Mouse (Mus musculus) heart, embryonic 14.5 days (tissue): ENCODE results near the gene Jmy. TPM values are rescaled to one million over a fixed set of nuclear protein-coding genes. Genes with fewer than 3 reads are reported as not detected.
A peak's percentile ranks its signal among the peaks of the same experiment; 100 is the strongest.

Source experiments
- ATAC-seq: fragments of 200-750 bp; cut with Nextera tagmentation; 2 replicates; pipeline ENCODE4 v1.8.0; 2017; ENCODE audit warnings: low read depth, moderate TSS enrichment; ENCODE audit not compliant: insufficient number of reproducible peaks, insufficient read depth, low FRiP score
- H3K27ac ChIP-seq, 2 experiments: fragments of 200-500 bp in 1 of 2; fragments of 300-500 bp in 1 of 2; sonication (generic) in 1 of 2; replicated peaks in 1 of 2; 2 replicates each; pipeline ENCODE4 v1.5.1; 2012 to 2014; ENCODE audit warnings: low read depth in 2 of 2, low read length in 2 of 2, control low read depth in 1 of 2, mild to moderate bottlenecking in 1 of 2, mixed read lengths in 1 of 2; ENCODE audit not compliant: control insufficient read depth in 1 of 2, insufficient read depth in 1 of 2
- H3K27me3 ChIP-seq: fragments of 300-500 bp; sonication (generic); 2 replicates; pipeline ENCODE4 v1.6.1; 2014; ENCODE audit warnings: mild to moderate bottlenecking, low read length, control low read depth; ENCODE audit not compliant: control insufficient read depth, insufficient read depth
- H3K36me3 ChIP-seq: fragments of 300-500 bp; sonication (generic); 2 replicates; pipeline ENCODE4 v1.6.1; 2014; ENCODE audit warnings: mild to moderate bottlenecking, control low read depth, low read length, mixed read lengths; ENCODE audit not compliant: control insufficient read depth, insufficient read depth
- H3K4me1 ChIP-seq, 2 experiments: fragments of 200-500 bp in 1 of 2; fragments of 300-500 bp in 1 of 2; sonication (generic) in 1 of 2; 2 replicates each; pipeline ENCODE4 v1.6.1; 2012 to 2014; ENCODE audit warnings: low read length in 2 of 2, control low read depth in 1 of 2, mixed read lengths in 1 of 2; ENCODE audit not compliant: control insufficient read depth in 2 of 2, insufficient read depth in 2 of 2
- H3K4me2 ChIP-seq: fragments of 300-500 bp; sonication (generic); 2 replicates; pipeline ENCODE4 v1.6.1; 2014; ENCODE audit warnings: mild to moderate bottlenecking, low read length
- H3K4me3 ChIP-seq, 2 experiments: fragments of 200-500 bp in 1 of 2; fragments of 300-500 bp in 1 of 2; sonication (generic) in 1 of 2; 2 replicates each; pipeline ENCODE4 v1.5.1; 2012 to 2014; ENCODE audit warnings: low read length in 2 of 2, mild to moderate bottlenecking in 2 of 2, control low read depth in 1 of 2, low read depth in 1 of 2, moderate library complexity in 1 of 2; ENCODE audit not compliant: control insufficient read depth in 1 of 2, insufficient read depth in 1 of 2
- H3K9ac ChIP-seq: fragments of 300-500 bp; sonication (generic); 2 replicates; pipeline ENCODE4 v1.6.1; 2014; ENCODE audit warnings: mild to moderate bottlenecking, low read length
- H3K9me3 ChIP-seq: fragments of 300-500 bp; sonication (generic); 2 replicates; pipeline ENCODE4 v1.6.1; 2016; ENCODE audit warnings: low read length, control low read depth; ENCODE audit not compliant: control insufficient read depth
- WGBS: fragments of 180-500 bp; shearing (Covaris S2); extraction: QIAGEN DNeasy Blood & Tissue Kit; methylation state at CpG from one replicate; pipeline ENCODE4 v1.1.7; 2014; 5-methylcytosine and 5-hydroxymethylcytosine counted together
- polyA plus RNA-seq: library from polyadenylated mRNA; unstranded; fragments of >200 nt; fragmentation: Nextera tagmentation; extraction: Ambion mirVana; gene quantifications from 2 replicates; pipeline ENCODE4 v1.2.1, GENCODE M21; 2014

Jmy gene
- polyA plus RNA-seq = 10.4 and 10.6 TPM in 2 replicates

- no peaks in the 10 kb centered on the region for H3K9me3 ChIP-seq
- peak within 1 kb of the TSS; percentile 77 to 98 for H3K27ac ChIP-seq
- H3K27me3 ChIP-seq = no peaks in the 10 kb centered on the region
- WGBS = under 1% methylated on average over 91 of the region's 105 CpGs
- peak; percentile 89 for ATAC-seq
- no peaks in the 10 kb centered on the region for H3K36me3 ChIP-seq
- H3K4me3 ChIP-seq = peak within 1 kb of the TSS; percentile 53 to 77
- H3K4me1 ChIP-seq = peaks cover 0 to 12% of the 10 kb centered on the region in 2 experiments; a peak in 3 of 4 replicates
- H3K9ac ChIP-seq = peak within 1 kb of the TSS; percentile 93
- H3K4me2 ChIP-seq = peak within 1 kb of the TSS; percentile 80
Measured at GRCm38 (mm10) chr13:93499167-93499972, at the start of gene Jmy. Gene Jmy (minus strand): TSS chr13:93499808.

- no peaks in the 10 kb centered on the region for H3K9me3 ChIP-seq
- H3K36me3 ChIP-seq = no peaks in the 10 kb centered on the region
- H3K4me3 ChIP-seq = no peak overlapping the region
- no peak overlapping the region for H3K9ac ChIP-seq
- WGBS = 86% methylated on average over 5 of the region's 5 CpGs
- ATAC-seq = no peak
- no peaks in the 10 kb centered on the region for H3K27me3 ChIP-seq
- H3K4me1 ChIP-seq = no peaks in the 10 kb centered on the region
- no peak overlapping the region for H3K4me2 ChIP-seq
- no peak overlapping the region for H3K27ac ChIP-seq
Measured at GRCm38 (mm10) chr13:93547641-93548040, 48.0 kb upstream of the Jmy start.

DNA sequence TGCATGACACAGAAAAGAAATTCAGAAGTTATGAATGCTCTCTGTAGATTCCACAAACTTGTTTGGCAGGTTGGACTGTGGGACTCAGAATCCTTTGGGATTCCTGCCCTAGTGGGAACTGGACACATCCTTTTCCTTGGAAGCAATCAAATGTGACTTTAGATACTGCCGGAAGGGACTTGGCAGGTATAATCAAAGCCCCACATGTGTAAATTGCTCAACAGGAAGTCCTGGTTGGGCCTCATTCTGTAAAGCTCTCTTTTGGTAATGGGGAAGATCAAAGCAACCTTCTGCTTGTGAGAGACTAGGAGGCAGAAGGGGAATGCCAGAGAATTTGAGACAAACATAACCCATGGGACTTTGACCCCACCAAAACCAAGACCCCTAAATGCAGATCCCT, 46.4 kb upstream of the Jmy start:
- H3K9me3 ChIP-seq = no peaks in the 10 kb centered on the region
- WGBS = 77% methylated on average over 1 of the region's 1 CpGs
- no peak overlapping the region for H3K27ac ChIP-seq
- ATAC-seq = no peak
- H3K4me2 ChIP-seq = no peak overlapping the region
- H3K9ac ChIP-seq = no peak overlapping the region
- no peak overlapping the region for H3K4me3 ChIP-seq
- H3K36me3 ChIP-seq = no peaks in the 10 kb centered on the region
- H3K27me3 ChIP-seq = no peaks in the 10 kb centered on the region
- no peaks in the 10 kb centered on the region for H3K4me1 ChIP-seq

DNA sequence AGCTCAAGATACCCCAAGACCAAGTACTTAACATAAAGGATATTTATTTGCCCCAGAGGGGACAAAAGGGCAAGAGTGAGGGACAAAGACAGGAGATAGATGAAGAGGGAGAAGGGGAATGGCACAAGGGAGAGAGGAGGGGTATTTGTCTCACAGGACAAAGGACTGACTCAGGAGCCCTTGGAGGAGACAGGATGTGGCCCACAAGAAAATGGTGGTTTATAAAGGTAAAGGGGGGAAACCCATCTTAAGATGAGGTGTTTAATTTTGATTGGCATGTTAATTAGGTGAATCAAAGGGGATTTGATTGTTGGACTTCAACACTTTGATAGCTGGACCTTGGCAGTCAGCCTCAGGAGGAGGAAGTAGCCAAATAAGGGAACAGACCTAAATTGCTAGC, 44.7 kb upstream of the Jmy start:
- H3K9me3 ChIP-seq = no peaks in the 10 kb centered on the region
- H3K4me3 ChIP-seq = no peak overlapping the region
- ATAC-seq = no peak
- H3K4me2 ChIP-seq = no peak overlapping the region
- no peaks in the 10 kb centered on the region for H3K36me3 ChIP-seq
- no peak overlapping the region for H3K9ac ChIP-seq
- H3K27me3 ChIP-seq = no peaks in the 10 kb centered on the region
- H3K4me1 ChIP-seq = no peaks in the 10 kb centered on the region
- no peak overlapping the region for H3K27ac ChIP-seq

DNA sequence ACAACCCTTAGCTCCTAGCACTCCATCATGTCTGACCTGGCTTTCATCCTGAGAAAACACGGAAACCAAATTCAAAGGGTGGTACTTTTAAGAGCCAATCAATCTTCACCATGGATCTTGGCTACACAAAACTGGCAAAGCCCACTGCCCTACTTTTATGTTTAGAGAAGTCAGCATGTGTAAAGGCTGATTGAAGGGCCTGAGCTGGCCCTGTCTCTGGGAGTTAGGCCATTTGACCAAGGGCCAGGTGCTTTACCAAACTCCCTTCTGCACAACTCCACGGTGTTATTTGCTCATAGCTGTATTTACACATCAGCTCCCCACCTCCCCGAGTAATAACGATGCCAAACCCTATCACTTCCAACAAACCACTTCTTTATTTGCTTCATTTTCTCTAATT, 39.7 kb upstream of the Jmy start:
- WGBS = 89% methylated on average over 4 of the region's 4 CpGs
- Histone ChIP-seq H3K4me1 (no peaks in the 10 kb centered on the region), H3K9ac (no peak overlapping the region), H3K4me3 (no peak overlapping the region), H3K4me2 (no peak overlapping the region), H3K36me3 (no peaks in the 10 kb centered on the region), H3K9me3 (no peaks in the 10 kb centered on the region), H3K27ac (no peak overlapping the region), H3K27me3 (no peaks in the 10 kb centered on the region)
- no peak for ATAC-seq

GRCm38 (mm10) chr13:93518753-93519319, 19.2 kb upstream of the Jmy start:
- ATAC-seq = no peak
- no peaks in the 10 kb centered on the region for H3K36me3 ChIP-seq
- no peaks in the 10 kb centered on the region for H3K27me3 ChIP-seq
- H3K4me2 ChIP-seq = no peak overlapping the region
- 79% methylated on average over 2 of the region's 2 CpGs for WGBS
- H3K27ac ChIP-seq = no peak overlapping the region
- no peaks in the 10 kb centered on the region for H3K9me3 ChIP-seq
- H3K4me3 ChIP-seq = no peak overlapping the region
- H3K9ac ChIP-seq = no peak overlapping the region
- peaks cover 0 to 3% of the 10 kb centered on the region in 2 experiments; a peak in 2 of 4 replicates for H3K4me1 ChIP-seq

DNA sequence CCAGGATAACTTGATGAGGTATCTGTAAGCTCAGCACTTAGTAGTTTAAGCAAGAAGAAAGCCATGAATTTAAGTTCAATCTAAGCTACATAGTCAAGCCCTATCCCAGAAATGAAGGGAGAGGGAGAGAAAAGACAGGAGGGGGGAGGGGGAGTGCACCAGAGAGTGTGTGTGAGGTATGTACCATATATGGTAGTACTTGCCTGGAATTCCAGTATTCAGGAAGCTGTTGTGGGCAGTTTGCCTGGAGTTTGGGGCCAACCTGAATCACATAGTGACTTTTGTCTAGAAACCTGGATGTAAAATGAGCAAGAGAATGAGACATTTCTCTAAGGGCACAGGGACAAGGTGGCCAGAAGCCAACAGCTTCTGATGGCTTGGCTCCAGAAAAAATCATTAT, 17.6 kb upstream of the Jmy start:
- H3K9ac ChIP-seq = no peak overlapping the region
- no peaks in the 10 kb centered on the region for H3K9me3 ChIP-seq
- H3K4me3 ChIP-seq = no peak overlapping the region
- H3K4me2 ChIP-seq = no peak overlapping the region
- H3K27ac ChIP-seq = no peak overlapping the region
- H3K27me3 ChIP-seq = no peaks in the 10 kb centered on the region
- peaks cover 0 to 3% of the 10 kb centered on the region in 2 experiments; a peak in 2 of 4 replicates for H3K4me1 ChIP-seq
- ATAC-seq = no peak
- H3K36me3 ChIP-seq = no peaks in the 10 kb centered on the region
